Mouse (Mus musculus) cerebellum, adult 2 months (tissue): ENCODE measurements around the gene Cpne5.

Source experiments
- CTCF ChIP-seq: fragments of 200-500 bp; IDR thresholded peaks from 2 replicates; pipeline ENCODE4 v1.5.1; 2011; ENCODE audit warnings: low read depth, mild to moderate bottlenecking, control low read depth, low read length, moderate library complexity, borderline replicate concordance; ENCODE audit not compliant: insufficient read depth
- POLR2A ChIP-seq: fragments of 200-500 bp; IDR thresholded peaks from 2 replicates; pipeline ENCODE4 v1.6.1; 2011; ENCODE audit warnings: low read length, control low read depth, borderline replicate concordance; ENCODE audit not compliant: insufficient read depth

DNA sequence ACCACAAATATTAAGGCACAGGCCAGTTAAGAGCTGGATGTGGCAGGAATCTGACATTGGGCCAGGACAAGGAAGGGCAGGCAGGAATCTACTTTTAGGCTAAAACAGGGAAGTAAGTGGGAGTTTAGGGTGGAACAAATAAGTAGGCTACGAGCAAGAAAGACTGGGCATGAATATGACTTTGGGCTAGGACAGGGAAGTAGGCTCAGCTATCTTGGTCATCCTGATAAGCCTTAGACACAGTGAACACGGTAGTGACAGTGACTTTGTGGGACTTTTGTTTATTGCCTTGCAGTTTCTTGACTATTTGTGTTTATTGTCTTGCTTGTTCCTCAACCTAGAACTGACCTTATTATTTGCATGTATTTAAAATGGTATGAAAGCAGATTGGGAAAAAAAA, 15.3 kb upstream of the Cpne5 start:
- TF ChIP-seq POLR2A (no peak), CTCF (no peak)
